In genomic region chr8:13602621-13603020, GRCm38 (mm10) we compare ENCODE assay signal across 8 mouse cellular contexts. TPM values are rescaled to one million over a fixed set of nuclear protein-coding genes. Genes with fewer than 3 reads are reported as not detected.
DNase-seq lines count a peak whose midpoint lies in the region.

No protein-coding gene starts in this region.

- DNase-seq in adrenal gland, adult (ENCODE audit: inconsistent age in 2 of 2, low spot score in 1 of 2): peak; percentile 23 to 77
- no peak for DNase-seq in adrenal gland, adult 8-10 months
- DNase-seq in layer of hippocampus, adult 11-12 months (ENCODE audit: low spot score): peak; percentile 66
- no peak for DNase-seq in layer of hippocampus, postnatal 36 days
- DNase-seq in B cell, adult 2 months: peak; percentile 58 to 65
- peak; percentile 70 for DNase-seq in embryo, embryonic 10 days (ENCODE audit: low spot score)
- DNase-seq in lung, postnatal 4 days: peak; percentile 47 to 63
- DNase-seq in adipocyte (ENCODE audit: low spot score): no peak

RNA-seq across cellular contexts. Expression of gene 1700029H14Rik, which starts 40.4 kb away (rescaled TPM):
- total RNA-seq in adrenal gland, adult 8-10 months (2022): not detected
- total RNA-seq in layer of hippocampus, postnatal 36 days (2021): not detected

Comparison
In these comparisons a context has a peak if more than half of its experiments do, and no peak if none do; other contexts are left out.
1. DNase-seq: peak in adrenal gland, adult (2 of 2), layer of hippocampus, adult 11-12 months (single experiment), B cell, adult 2 months (2 of 2), embryo, embryonic 10 days (single experiment) and lung, postnatal 4 days (2 of 2); none in adrenal gland, adult 8-10 months (single experiment), layer of hippocampus, postnatal 36 days (0 of 2) and adipocyte (single experiment).